Mouse (Mus musculus) heart, adult 9 months (tissue): ENCODE data around the gene Rdh1.

ENCODE experiments used
- DNase-seq, 2 experiments: peaks; one replicate each; pipeline ENCODE4 v3.0.0; 2022; ENCODE audit warnings: low spot score in 2 of 2

Rdh1 gene

GRCm38 (mm10) chr10:127759181-127760110 is at the start of gene Rdh1, which contains the start of gene Rdh16f1:
TSS of gene Rdh1 (plus strand) at chr10:127759721.
TSS of gene Rdh16f1 (plus strand) at chr10:127759787.
- DNase-seq = no peak

GRCm38 (mm10) chr10:127710331-127710730 is 49.2 kb upstream of the Rdh1 start:
- DNase-seq = no peak

- no peak for DNase-seq
These were observed 46.8 kb upstream of the Rdh1 start for GRCm38 (mm10) chr10:127712736-127713135.

GRCm38 (mm10) chr10:127721671-127722418 is 37.7 kb upstream of the Rdh1 start:
- peak in 1 of 2 experiments; percentile 27 for DNase-seq

GRCm38 (mm10) chr10:127724178-127724577 is 35.3 kb upstream of the Rdh1 start, which contains the start of gene Tac2:
TSS of gene Tac2 (plus strand) at chr10:127724478.
- no peak for DNase-seq

- DNase-seq = no peak
These were observed 34.4 kb upstream of the Rdh1 start for GRCm38 (mm10) chr10:127725136-127725535.

- DNase-seq = no peak
These were observed 31.1 kb upstream of the Rdh1 start for GRCm38 (mm10) chr10:127728437-127728836.

- no peak for DNase-seq
These were observed 29.1 kb upstream of the Rdh1 start for GRCm38 (mm10) chr10:127730285-127730932.

GRCm38 (mm10) chr10:127730933-127731310 is 28.6 kb upstream of the Rdh1 start:
- DNase-seq = no peak

- DNase-seq = no peak
These were observed 28.1 kb upstream of the Rdh1 start for GRCm38 (mm10) chr10:127731397-127731796.

GRCm38 (mm10) chr10:127734434-127734833 is 25.1 kb upstream of the Rdh1 start:
- no peak for DNase-seq

GRCm38 (mm10) chr10:127736266-127736665 is 23.3 kb upstream of the Rdh1 start:
- no peak for DNase-seq

GRCm38 (mm10) chr10:127736916-127737315 is 22.6 kb upstream of the Rdh1 start:
- DNase-seq = no peak

GRCm38 (mm10) chr10:127737552-127737951 is 22.0 kb upstream of the Rdh1 start:
- DNase-seq = no peak

GRCm38 (mm10) chr10:127738151-127738882 is 21.2 kb upstream of the Rdh1 start:
- DNase-seq = peak in 1 of 2 experiments; percentile 25

- peak; percentile 73 to 75 for DNase-seq
These were observed 20.3 kb upstream of the Rdh1 start, which contains the start of gene Zbtb39 for GRCm38 (mm10) chr10:127739083-127739660. TSS of gene Zbtb39 (plus strand) at chr10:127739538.

- no peak for DNase-seq
These were observed 19.8 kb upstream of the Rdh1 start for GRCm38 (mm10) chr10:127739661-127740161.

- peak; percentile 29 to 31 for DNase-seq
These were observed 14.9 kb upstream of the Rdh1 start for GRCm38 (mm10) chr10:127744661-127745060.

GRCm38 (mm10) chr10:127745886-127746285 is 13.6 kb upstream of the Rdh1 start:
- DNase-seq = no peak

GRCm38 (mm10) chr10:127747254-127747653 is 12.3 kb upstream of the Rdh1 start:
- no peak for DNase-seq
